Mouse (Mus musculus) midbrain, postnatal 0 days (tissue): ENCODE results near the gene Scn4b. TPM values are rescaled to one million over a fixed set of nuclear protein-coding genes. Genes with fewer than 3 reads are reported as not detected.

Source experiments
- ATAC-seq: fragments of 200-750 bp; cut with Nextera tagmentation; 2 replicates; pipeline ENCODE4 v1.8.0; 2017; ENCODE audit warnings: moderate number of reproducible peaks, mild to moderate bottlenecking, moderate TSS enrichment, moderate library complexity; ENCODE audit not compliant: low FRiP score
- DNase-seq: peaks from one replicate; pipeline ENCODE4 v3.0.0-alpha.2; 2015; ENCODE audit warnings: low spot score
- H3K27ac ChIP-seq: fragments of 300-500 bp; sonication (generic); 2 replicates; pipeline ENCODE4 v1.5.1; 2014; ENCODE audit warnings: low read depth, mild to moderate bottlenecking, low read length, mixed read lengths
- H3K27me3 ChIP-seq: fragments of 300-500 bp; sonication (generic); 2 replicates; pipeline ENCODE4 v1.6.1; 2014; ENCODE audit warnings: low read length, control low read depth, mixed read lengths; ENCODE audit not compliant: insufficient read depth
- H3K36me3 ChIP-seq: fragments of 300-500 bp; sonication (generic); 2 replicates; pipeline ENCODE4 v1.6.1; 2014; ENCODE audit warnings: low read length, control low read depth, mixed read lengths; ENCODE audit not compliant: insufficient read depth
- H3K4me1 ChIP-seq: fragments of 300-500 bp; sonication (generic); 2 replicates; pipeline ENCODE4 v1.6.1; 2014; ENCODE audit warnings: mild to moderate bottlenecking, control low read depth, antibody characterized with exemption, low read length, mixed read lengths; ENCODE audit not compliant: insufficient read depth
- H3K4me2 ChIP-seq: fragments of 300-500 bp; sonication (generic); 2 replicates; pipeline ENCODE4 v1.6.1; 2014; ENCODE audit warnings: low read depth, mild to moderate bottlenecking, low read length, mixed read lengths; ENCODE audit not compliant: poor library complexity, severe bottlenecking
- H3K4me3 ChIP-seq: fragments of 300-500 bp; sonication (generic); 2 replicates; pipeline ENCODE4 v1.5.1; 2014; ENCODE audit warnings: low read depth, mild to moderate bottlenecking, low read length, moderate library complexity
- H3K9ac ChIP-seq: fragments of 300-500 bp; sonication (generic); replicated peaks from 2 replicates; pipeline ENCODE4 v1.6.1; 2014; ENCODE audit warnings: mild to moderate bottlenecking, low read length, moderate library complexity, mixed read lengths; ENCODE audit not compliant: poor library complexity, severe bottlenecking
- H3K9me3 ChIP-seq: fragments of 300-500 bp; sonication (generic); 2 replicates; pipeline ENCODE4 v1.6.1; 2016; ENCODE audit warnings: low read length, control low read depth
- CTCF ChIP-seq: IDR thresholded peaks from 2 replicates; pipeline ENCODE4 v1.5.1; 2016; ENCODE audit warnings: antibody characterized with exemption, mild to moderate bottlenecking
- WGBS: fragments of 180-500 bp; shearing (Covaris S2); extraction: QIAGEN DNeasy Blood & Tissue Kit; methylation state at CpG from one replicate; pipeline ENCODE4 v1.1.7; 2014; 5-methylcytosine and 5-hydroxymethylcytosine counted together
- polyA plus RNA-seq: library from polyadenylated mRNA; unstranded; fragments of >200 nt; fragmentation: Nextera tagmentation; extraction: Ambion mirVana; gene quantifications from 2 replicates; pipeline ENCODE4 v1.2.1, GENCODE M21; 2015
- total RNA-seq: library from RNA; depleted of rRNA; stranded (reverse); fragments of >200 nt; gene quantifications from 2 replicates; pipeline ENCODE4 v1.2.3, GENCODE M21; 2014; rRNA removed

The Scn4b gene
- total and polyA plus RNA-seq, 2 experiments from 2014 or later: 0.31 to 0.93 TPM

GRCm38 (mm10) chr9:45189661-45190174 lies 51.5 kb downstream of the Scn4b start:
- DNase-seq (no peak), ATAC-seq (no peak)
- no peak for TF ChIP-seq CTCF
- no peaks in the 10 kb centered on the region for H3K27me3 ChIP-seq
- H3K9me3 ChIP-seq: no peaks in the 10 kb centered on the region
- no peaks in the 10 kb centered on the region for H3K36me3 ChIP-seq
- H3K4me1 ChIP-seq: no peaks in the 10 kb centered on the region
- no peak overlapping the region for H3K4me3 ChIP-seq
- no peak overlapping the region for H3K27ac ChIP-seq
- H3K4me2 ChIP-seq: no peak overlapping the region
- WGBS: 86% methylated on average over 4 of the region's 4 CpGs
- no peak overlapping the region for H3K9ac ChIP-seq

- H3K4me2 ChIP-seq: no peak overlapping the region
- no peak for ATAC-seq
- H3K27me3 ChIP-seq: no peaks in the 10 kb centered on the region
- TF ChIP-seq CTCF: no peak
- no peaks in the 10 kb centered on the region for H3K4me1 ChIP-seq
- H3K9ac ChIP-seq: no peak overlapping the region
- 48% methylated on average over 4 of the region's 4 CpGs for WGBS
- no peaks in the 10 kb centered on the region for H3K36me3 ChIP-seq
- no peaks in the 10 kb centered on the region for H3K9me3 ChIP-seq
- no peak overlapping the region for H3K4me3 ChIP-seq
- no peak overlapping the region for H3K27ac ChIP-seq
- no peak for DNase-seq
Observed at GRCm38 (mm10) chr9:45195468-45195867, 57.3 kb downstream of the Scn4b start.

- ATAC-seq (no peak), DNase-seq (no peak)
- no peak overlapping the region for H3K27ac ChIP-seq
- H3K4me1 ChIP-seq: no peaks in the 10 kb centered on the region
- no peak overlapping the region for H3K4me3 ChIP-seq
- H3K27me3 ChIP-seq: no peaks in the 10 kb centered on the region
- H3K4me2 ChIP-seq: no peak overlapping the region
- no peaks in the 10 kb centered on the region for H3K9me3 ChIP-seq
- WGBS: 67% methylated on average over 8 of the region's 8 CpGs
- no peak for TF ChIP-seq CTCF
- H3K36me3 ChIP-seq: no peaks in the 10 kb centered on the region
- H3K9ac ChIP-seq: no peak overlapping the region
Observed at GRCm38 (mm10) chr9:45196125-45196830, 58.1 kb downstream of the Scn4b start.

GRCm38 (mm10) chr9:45197549-45197948 lies 59.4 kb downstream of the Scn4b start:
- no peak for TF ChIP-seq CTCF
- ATAC-seq: no peak
- H3K4me3 ChIP-seq: no peak overlapping the region
- H3K36me3 ChIP-seq: no peaks in the 10 kb centered on the region
- H3K9me3 ChIP-seq: no peaks in the 10 kb centered on the region
- H3K9ac ChIP-seq: no peak overlapping the region
- no peak overlapping the region for H3K4me2 ChIP-seq
- 91% methylated on average over 5 of the region's 5 CpGs for WGBS
- H3K27ac ChIP-seq: no peak overlapping the region
- no peak for DNase-seq
- no peaks in the 10 kb centered on the region for H3K27me3 ChIP-seq
- no peaks in the 10 kb centered on the region for H3K4me1 ChIP-seq

GRCm38 (mm10) chr9:45201319-45201947 lies 63.2 kb downstream of the Scn4b start:
- H3K9ac ChIP-seq: no peak overlapping the region
- 87% methylated on average over 5 of the region's 5 CpGs for WGBS
- no peak overlapping the region for H3K4me2 ChIP-seq
- H3K9me3 ChIP-seq: no peaks in the 10 kb centered on the region
- no peaks in the 10 kb centered on the region for H3K27me3 ChIP-seq
- no peak overlapping the region for H3K27ac ChIP-seq
- no peak overlapping the region for H3K4me3 ChIP-seq
- TF ChIP-seq CTCF: no peak
- no peaks in the 10 kb centered on the region for H3K4me1 ChIP-seq
- H3K36me3 ChIP-seq: no peaks in the 10 kb centered on the region
- ATAC-seq: no peak
- no peak for DNase-seq

GRCm38 (mm10) chr9:45202021-45202798 lies 64.0 kb downstream of the Scn4b start:
- H3K36me3 ChIP-seq: no peaks in the 10 kb centered on the region
- H3K4me2 ChIP-seq: no peak overlapping the region
- no peaks in the 10 kb centered on the region for H3K4me1 ChIP-seq
- DNase-seq (no peak), ATAC-seq (no peak)
- no peaks in the 10 kb centered on the region for H3K9me3 ChIP-seq
- no peak overlapping the region for H3K4me3 ChIP-seq
- no peaks in the 10 kb centered on the region for H3K27me3 ChIP-seq
- no peak overlapping the region for H3K27ac ChIP-seq
- H3K9ac ChIP-seq: no peak overlapping the region
- 80% methylated on average over 9 of the region's 9 CpGs for WGBS
- no peak for TF ChIP-seq CTCF

Other genes starting within 250 kb of the Scn4b start
- gene Atp5l, start 217.7 kb upstream of the Scn4b start, total RNA-seq: 204 and 253 TPM in 2 replicates
- gene Atp5l, start 217.7 kb upstream of the Scn4b start, polyA plus RNA-seq: 870 and 874 TPM in 2 replicates
- gene Ube4a, start 172.8 kb upstream of the Scn4b start, total RNA-seq: 51.9 and 62.2 TPM in 2 replicates
- 26.4 and 26.7 TPM in 2 replicates for gene Ube4a, start 172.8 kb upstream of the Scn4b start, polyA plus RNA-seq
- gene Cd3g, start 158.0 kb upstream of the Scn4b start, total RNA-seq: not detected in 2 replicates
- gene Cd3g, start 158.0 kb upstream of the Scn4b start, polyA plus RNA-seq: not detected in 2 replicates
- not detected in 2 replicates for gene Cd3d, start 156.6 kb upstream of the Scn4b start, total RNA-seq
- not detected in 2 replicates for gene Cd3d, start 156.6 kb upstream of the Scn4b start, polyA plus RNA-seq
- not detected in 2 replicates for gene Cd3e, start 128.8 kb upstream of the Scn4b start, total RNA-seq
- gene Cd3e, start 128.8 kb upstream of the Scn4b start, polyA plus RNA-seq: 0.11 and 0.15 TPM in 2 replicates
- 3.1 and 5.6 TPM in 2 replicates for gene Mpzl2, start 98.6 kb upstream of the Scn4b start, total RNA-seq
- 4.0 and 4.4 TPM in 2 replicates for gene Mpzl2, start 98.6 kb upstream of the Scn4b start, polyA plus RNA-seq
- gene Mpzl3, start 83.2 kb upstream of the Scn4b start, total RNA-seq: 2.5 TPM in 2 replicates
- gene Mpzl3, start 83.2 kb upstream of the Scn4b start, polyA plus RNA-seq: 1.1 and 1.3 TPM in 2 replicates
- 0.09 TPM in 1 of 2 replicates, not detected in the other for gene Jaml, start 59.2 kb upstream of the Scn4b start, total RNA-seq
- 0.23 and 0.44 TPM in 2 replicates for gene Jaml, start 59.2 kb upstream of the Scn4b start, polyA plus RNA-seq
- gene Scn2b, start 20.6 kb upstream of the Scn4b start, total RNA-seq: 12.8 and 14.1 TPM in 2 replicates
- gene Scn2b, start 20.6 kb upstream of the Scn4b start, polyA plus RNA-seq: 9.1 and 9.4 TPM in 2 replicates
- not detected in 2 replicates for gene BC049352, start 43.6 kb downstream of the Scn4b start, total RNA-seq
- gene BC049352, start 43.6 kb downstream of the Scn4b start, polyA plus RNA-seq: 0.26 TPM in 1 of 2 replicates, not detected in the other
- 0.11 TPM in 1 of 2 replicates, not detected in the other for gene Tmprss4, start 65.7 kb downstream of the Scn4b start, total RNA-seq
- gene Tmprss4, start 65.7 kb downstream of the Scn4b start, polyA plus RNA-seq: not detected in 2 replicates
- 0.90 and 1.4 TPM in 2 replicates for gene Il10ra, start 130.8 kb downstream of the Scn4b start, total RNA-seq
- 0.81 and 0.87 TPM in 2 replicates for gene Il10ra, start 130.8 kb downstream of the Scn4b start, polyA plus RNA-seq
- 0.05 TPM in 1 of 2 replicates, not detected in the other for gene Tmprss13, start 180.7 kb downstream of the Scn4b start, total RNA-seq
- gene Tmprss13, start 180.7 kb downstream of the Scn4b start, polyA plus RNA-seq: not detected in 2 replicates
- 482 and 524 TPM in 2 replicates for gene Fxyd6, start 231.8 kb downstream of the Scn4b start, total RNA-seq
- 944 and 984 TPM in 2 replicates for gene Fxyd6, start 231.8 kb downstream of the Scn4b start, polyA plus RNA-seq